14 mouse cellular contexts compared by ENCODE assay signal in the genomic region with DNA sequence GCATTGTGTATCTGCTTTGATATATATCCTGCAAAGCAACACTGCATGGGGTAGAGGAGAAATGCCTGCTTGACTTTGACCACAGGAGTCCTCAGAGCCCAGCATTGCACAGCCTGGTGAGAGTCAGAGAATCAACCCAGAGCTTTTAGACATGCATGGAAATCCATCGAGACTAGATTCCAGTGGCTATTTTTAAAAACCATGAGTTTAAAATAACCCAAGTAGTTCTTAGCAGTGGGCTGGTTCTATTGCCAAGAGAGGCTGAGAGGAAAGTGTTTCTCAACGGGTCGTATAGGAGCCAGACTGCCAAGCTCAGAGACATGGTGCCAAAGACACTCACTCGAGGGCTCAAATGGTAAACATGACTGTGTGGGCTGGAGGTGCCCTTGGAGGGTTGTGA.
DNase-seq lines count a peak whose midpoint lies in the region; ATAC-seq and TF ChIP-seq lines count a peak whose summit lies in the region.
"Had no signal": no experiment of that assay in that cellular context is flagged by ENCODE, and none has a peak within 500 bp of the region (broad histone marks: within the 10 kb centered on the region; RNA-seq: fewer than 3 reads in every experiment).

No protein-coding gene starts in this region.

- no peak overlapping the region for H3K27ac ChIP-seq in forebrain, postnatal 0 days (ENCODE audit: low read depth, low read length)
- no peak overlapping the region for H3K27ac ChIP-seq in forebrain, embryonic 10.5 days
- peak overlapping the region; percentile 89 to 92 for H3K27ac ChIP-seq in heart, embryonic 14.5 days (replicated peaks in 1 of 2; ENCODE audit: control insufficient read depth in 1 of 2, insufficient read depth in 1 of 2, low read depth in 2 of 2, low read length in 2 of 2)
- H3K27ac ChIP-seq in limb, embryonic 10.5 days = no peak overlapping the region
- H3K27ac ChIP-seq: liver, embryonic 12.5 days had no signal

- ATAC-seq in forebrain, postnatal 0 days = peak; percentile 76
- ATAC-seq in heart, embryonic 14.5 days (ENCODE audit: insufficient number of reproducible peaks, insufficient read depth, low FRiP score, low read depth) = peak; percentile 78
- ATAC-seq: activated CD4-positive, CD25-positive, alpha-beta regulatory T cell, adult 4 months; liver, embryonic 12.5 days had no signal

- DNase-seq in forebrain, postnatal 0 days = peak; percentile 37
- DNase-seq in forebrain, embryonic 10.5 days (ENCODE audit: extremely low spot score, low spot score) = no peak
- DNase-seq in ovary, postnatal 36 days (ENCODE audit: low spot score) = peak; percentile 11
- no peak for DNase-seq in ovary, postnatal 10 days (ENCODE audit: low spot score)
- peak; percentile 39 for DNase-seq in telencephalon, adult 2 months (ENCODE audit: low read depth, low spot score)
- no peak for DNase-seq in limb, embryonic 10.5 days (ENCODE audit: low spot score)
- no peak for DNase-seq in thymus, postnatal 14 days
- DNase-seq: B cell, adult 2 months; kidney, postnatal 36 days had no signal

- no peaks in the 10 kb centered on the region for H3K27me3 ChIP-seq in forebrain, postnatal 0 days (ENCODE audit: insufficient read depth, low read length)
- H3K27me3 ChIP-seq in forebrain, embryonic 10.5 days (ENCODE audit: poor library complexity, severe bottlenecking) = no peaks in the 10 kb centered on the region
- no peaks in the 10 kb centered on the region for H3K27me3 ChIP-seq in heart, embryonic 14.5 days (ENCODE audit: control insufficient read depth, insufficient read depth, low read length)
- H3K27me3 ChIP-seq in limb, embryonic 10.5 days (ENCODE audit: low read depth, poor library complexity, severe bottlenecking) = no peaks in the 10 kb centered on the region
- H3K27me3 ChIP-seq: liver, embryonic 12.5 days had no signal

- H3K9ac ChIP-seq in forebrain, postnatal 0 days = no peak overlapping the region
- no peak overlapping the region; the same call in 1 of the 2 replicates for H3K9ac ChIP-seq in heart, embryonic 14.5 days (ENCODE audit: low read length)
- H3K9ac ChIP-seq: liver, embryonic 12.5 days had no signal

- 57% methylated on average over 4 of the region's 4 CpGs for WGBS in forebrain, postnatal 0 days
- WGBS in forebrain, embryonic 10.5 days = 90% methylated on average over 4 of the region's 4 CpGs
- 20% methylated on average over 4 of the region's 4 CpGs for WGBS in heart, embryonic 14.5 days
- WGBS in limb, embryonic 10.5 days = 92% methylated on average over 4 of the region's 4 CpGs

- no peak for TF ChIP-seq CTCF in forebrain, postnatal 0 days (IDR thresholded peaks at IDR 0.05; ENCODE audit: low read depth)

- H3K9me3 ChIP-seq in forebrain, postnatal 0 days (ENCODE audit: low read length) = no peaks in the 10 kb centered on the region
- H3K9me3 ChIP-seq in forebrain, embryonic 10.5 days = no peaks in the 10 kb centered on the region
- no peaks in the 10 kb centered on the region for H3K9me3 ChIP-seq in heart, embryonic 14.5 days (ENCODE audit: control insufficient read depth, low read length)
- H3K9me3 ChIP-seq in limb, embryonic 10.5 days (replicated peaks) = no peaks in the 10 kb centered on the region
- H3K9me3 ChIP-seq: G1E; liver, embryonic 12.5 days had no signal

- H3K4me2 ChIP-seq in forebrain, postnatal 0 days (ENCODE audit: low read depth) = no peak overlapping the region
- H3K4me2 ChIP-seq in heart, embryonic 14.5 days (ENCODE audit: low read length) = peak overlapping the region; percentile 34
- H3K4me2 ChIP-seq: liver, embryonic 12.5 days had no signal

- no peak overlapping the region for H3K4me3 ChIP-seq in forebrain, postnatal 0 days (ENCODE audit: low read depth, low read length)
- no peak overlapping the region for H3K4me3 ChIP-seq in forebrain, embryonic 10.5 days
- no peak overlapping the region for H3K4me3 ChIP-seq in heart, embryonic 14.5 days (ENCODE audit: control insufficient read depth in 1 of 2, insufficient read depth in 1 of 2, low read depth in 1 of 2, low read length in 2 of 2)
- H3K4me3 ChIP-seq in limb, embryonic 10.5 days = no peak overlapping the region
- H3K4me3 ChIP-seq: liver, embryonic 12.5 days; myocyte had no signal

- H3K36me3 ChIP-seq in forebrain, postnatal 0 days (ENCODE audit: insufficient read depth) = no peaks in the 10 kb centered on the region
- H3K36me3 ChIP-seq in forebrain, embryonic 10.5 days (replicated peaks) = no peaks in the 10 kb centered on the region
- no peaks in the 10 kb centered on the region for H3K36me3 ChIP-seq in heart, embryonic 14.5 days (ENCODE audit: control insufficient read depth, insufficient read depth, low read length)
- H3K36me3 ChIP-seq in limb, embryonic 10.5 days = no peaks in the 10 kb centered on the region
- H3K36me3 ChIP-seq: G1E; liver, embryonic 12.5 days had no signal

- no peaks in the 10 kb centered on the region for H3K4me1 ChIP-seq in forebrain, postnatal 0 days (ENCODE audit: insufficient read depth)
- no peaks in the 10 kb centered on the region for H3K4me1 ChIP-seq in forebrain, embryonic 10.5 days
- H3K4me1 ChIP-seq in heart, embryonic 14.5 days (ENCODE audit: control insufficient read depth in 2 of 2, insufficient read depth in 2 of 2, low read length in 2 of 2) = peaks cover 6 to 15% of the 10 kb centered on the region in 2 experiments; a peak in 3 of 4 replicates
- no peaks in the 10 kb centered on the region for H3K4me1 ChIP-seq in limb, embryonic 10.5 days
- H3K4me1 ChIP-seq: liver, embryonic 12.5 days had no signal

Comparison
In these comparisons a context has a peak if more than half of its experiments do, and no peak if none do; other contexts are left out.
1. DNase-seq: peak in forebrain, postnatal 0 days (single experiment), ovary, postnatal 36 days (single experiment) and telencephalon, adult 2 months (single experiment); none in forebrain, embryonic 10.5 days (single experiment), ovary, postnatal 10 days (single experiment), limb, embryonic 10.5 days (single experiment) and thymus, postnatal 14 days (single experiment).
2. H3K27ac ChIP-seq: peak in heart, embryonic 14.5 days (2 of 2); none in forebrain, postnatal 0 days (single experiment), forebrain, embryonic 10.5 days (single experiment) and limb, embryonic 10.5 days (single experiment).